Mouse (Mus musculus): ENCODE results near the gene Lmln. TPM values are rescaled to one million over a fixed set of nuclear protein-coding genes. Genes with fewer than 3 reads are reported as not detected.
"Not testable (repeated sequence)": the region's sequence is repeated elsewhere in the genome, so short reads cannot be mapped to it uniquely, and the experiment has no call there.

Gene Lmln
- polyA plus RNA-seq, 1 experiment from 2014 or later, result 1.8 TPM

GRCm38 (mm10) chr16:33080063-33080462, 17.7 kb downstream of the Lmln start:
- WGBS, result 89% methylated on average over 7 of the region's 7 CpGs
- no peak overlapping the region for H3K27ac ChIP-seq

GRCm38 (mm10) chr16:33082951-33083350, 20.6 kb downstream of the Lmln start:
- Histone ChIP-seq H3K27me3 (no peaks in the 10 kb centered on the region), H3K4me3 (no peak overlapping the region), H3K9ac (no peak overlapping the region), H3K4me1 (no peaks in the 10 kb centered on the region), H3K4me2 (replicated peaks) (no peak overlapping the region), H3K27ac (no peak overlapping the region), H3K9me3 (no peaks in the 10 kb centered on the region), H3K36me3 (peaks cover 4% of the 10 kb centered on the region; the same call in 1 of the 2 replicates)
- 91% methylated on average over 6 of the region's 6 CpGs for WGBS
- ATAC-seq (ENCODE audit: insufficient number of reproducible peaks, insufficient read depth, low FRiP score, low TSS enrichment), result no peak

More at GRCm38 (mm10) chr16:33080063-33080462, 17.7 kb downstream of the Lmln start:
- H3K4me1 ChIP-seq, result no peaks in the 10 kb centered on the region
- H3K36me3 ChIP-seq, result peaks cover 4% of the 10 kb centered on the region; the same call in 1 of the 2 replicates
- H3K9ac ChIP-seq, result no peak overlapping the region
- H3K9me3 ChIP-seq, result no peaks in the 10 kb centered on the region
- ATAC-seq (ENCODE audit: insufficient number of reproducible peaks, insufficient read depth, low FRiP score, low TSS enrichment), result no peak
- H3K4me2 ChIP-seq (replicated peaks), result no peak overlapping the region
- H3K4me3 ChIP-seq, result no peak overlapping the region
- no peaks in the 10 kb centered on the region for H3K27me3 ChIP-seq

DNA sequence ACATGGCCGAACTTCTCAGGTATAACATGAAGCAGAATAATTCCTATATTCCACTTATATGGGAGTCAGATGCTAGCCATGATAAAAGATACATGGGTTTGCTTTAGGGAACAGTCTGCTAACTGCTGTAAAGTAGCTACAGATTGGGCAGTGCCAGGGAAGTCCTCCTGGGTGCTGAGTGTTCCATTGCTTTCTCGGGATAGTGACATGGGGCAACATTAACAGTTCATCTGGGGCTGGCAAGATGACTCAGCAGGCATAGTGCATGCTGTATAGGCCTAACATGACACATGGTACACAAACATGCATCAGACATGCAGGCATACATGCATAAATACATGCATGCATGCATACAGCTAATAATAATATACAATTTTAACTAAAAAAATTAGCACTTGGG, 21.7 kb downstream of the Lmln start:
- Histone ChIP-seq H3K4me2 (replicated peaks) (no peak overlapping the region), H3K27me3 (no peaks in the 10 kb centered on the region), H3K4me1 (no peaks in the 10 kb centered on the region), H3K9ac (no peak overlapping the region), H3K9me3 (no peaks in the 10 kb centered on the region), H3K36me3 (peaks cover 4% of the 10 kb centered on the region; the same call in 1 of the 2 replicates), H3K27ac (no peak overlapping the region), H3K4me3 (no peak overlapping the region)
- WGBS, result 83% methylated on average over 2 of the region's 2 CpGs
- no peak for ATAC-seq (ENCODE audit: insufficient number of reproducible peaks, insufficient read depth, low FRiP score, low TSS enrichment)

DNA sequence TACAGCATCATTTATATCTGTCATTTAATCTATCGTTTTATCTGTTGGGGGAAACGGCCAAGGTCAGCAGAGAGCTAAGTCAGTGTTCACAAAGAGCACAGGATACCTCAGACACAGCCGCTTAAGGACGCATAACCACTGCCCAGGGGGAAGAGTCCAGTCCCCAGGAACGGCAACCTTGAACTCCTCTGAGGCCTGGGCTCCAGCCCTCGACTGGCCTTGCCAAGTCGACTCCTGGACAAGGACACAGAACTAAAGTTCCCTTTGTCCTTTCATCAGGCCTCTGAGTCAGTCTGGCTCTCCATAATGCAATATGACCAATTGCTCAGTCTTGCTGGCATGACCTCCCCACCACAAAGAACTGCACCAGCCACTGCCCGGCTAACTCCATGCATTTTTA, 23.3 kb downstream of the Lmln start:
- no peak overlapping the region for H3K27ac ChIP-seq
- H3K36me3 ChIP-seq, result peaks cover 8% of the 10 kb centered on the region; the same call in 1 of the 2 replicates
- no peaks in the 10 kb centered on the region for H3K27me3 ChIP-seq
- H3K9me3 ChIP-seq, result no peaks in the 10 kb centered on the region
- H3K4me2 ChIP-seq (replicated peaks), result no peak overlapping the region
- no peaks in the 10 kb centered on the region for H3K4me1 ChIP-seq
- 78% methylated on average over 8 of the region's 8 CpGs for WGBS
- ATAC-seq (ENCODE audit: insufficient number of reproducible peaks, insufficient read depth, low FRiP score, low TSS enrichment), result no peak
- no peak overlapping the region for H3K9ac ChIP-seq
- H3K4me3 ChIP-seq, result no peak overlapping the region

GRCm38 (mm10) chr16:33113726-33114125, 51.4 kb downstream of the Lmln start:
- Histone ChIP-seq H3K9ac (no peak overlapping the region), H3K9me3 (no peaks in the 10 kb centered on the region), H3K4me2 (replicated peaks) (no peak overlapping the region), H3K4me1 (no peaks in the 10 kb centered on the region; the same call in 1 of the 2 replicates), H3K27me3 (no peaks in the 10 kb centered on the region), H3K27ac (no peak overlapping the region), H3K36me3 (peaks cover 17% of the 10 kb centered on the region), H3K4me3 (no peak overlapping the region)
- 47% methylated on average over 4 of the region's 4 CpGs for WGBS
- no peak for ATAC-seq (ENCODE audit: insufficient number of reproducible peaks, insufficient read depth, low FRiP score, low TSS enrichment)

- H3K27ac ChIP-seq, result 0 out of 2 replicates have a peak overlapping the region, but pooled peaks have one; percentile 17
- H3K36me3 ChIP-seq, result no peaks in the 10 kb centered on the region
- H3K9me3 ChIP-seq, result no peaks in the 10 kb centered on the region
- no peak overlapping the region for H3K4me3 ChIP-seq
- no peak overlapping the region for H3K9ac ChIP-seq
- H3K4me1 ChIP-seq, result peaks cover 15% of the 10 kb centered on the region
- H3K27me3 ChIP-seq, result no peaks in the 10 kb centered on the region
- no peak for ATAC-seq (ENCODE audit: insufficient number of reproducible peaks, insufficient read depth, low FRiP score, low TSS enrichment)
- H3K4me2 ChIP-seq (replicated peaks), result no peak overlapping the region
- 81% methylated on average over 8 of the region's 8 CpGs for WGBS
Measured at GRCm38 (mm10) chr16:33123373-33123772, 61.1 kb downstream of the Lmln start.

- 0 out of 2 replicates have a peak, but pooled peaks have one; percentile 30 for ATAC-seq (ENCODE audit: insufficient number of reproducible peaks, insufficient read depth, low FRiP score, low TSS enrichment)
- WGBS, result 54% methylated on average over 24 of the region's 24 CpGs
- H3K9me3 ChIP-seq, result no peaks in the 10 kb centered on the region
- H3K4me1 ChIP-seq, result peaks cover 15% of the 10 kb centered on the region
- no peaks in the 10 kb centered on the region for H3K36me3 ChIP-seq
- H3K9ac ChIP-seq, result no peak overlapping the region
- H3K27me3 ChIP-seq, result no peaks in the 10 kb centered on the region
- no peak overlapping the region for H3K4me3 ChIP-seq
- no peak overlapping the region for H3K4me2 ChIP-seq (replicated peaks)
- H3K27ac ChIP-seq, result peak overlapping the region; percentile 23; the same call in 1 of the 2 replicates
Measured at GRCm38 (mm10) chr16:33123938-33124820, 61.9 kb downstream of the Lmln start.

- H3K4me2 ChIP-seq (replicated peaks), result no peak overlapping the region
- ATAC-seq (ENCODE audit: insufficient number of reproducible peaks, insufficient read depth, low FRiP score, low TSS enrichment), result no peak
- no peaks in the 10 kb centered on the region for H3K27me3 ChIP-seq
- no peak overlapping the region for H3K9ac ChIP-seq
- WGBS, result 69% methylated on average over 6 of the region's 6 CpGs
- no peak overlapping the region for H3K4me3 ChIP-seq
- H3K27ac ChIP-seq, result no peak overlapping the region
- no peaks in the 10 kb centered on the region for H3K9me3 ChIP-seq
- H3K4me1 ChIP-seq, result peaks cover 15% of the 10 kb centered on the region
- H3K36me3 ChIP-seq, result no peaks in the 10 kb centered on the region
Measured at GRCm38 (mm10) chr16:33127052-33127451, 64.7 kb downstream of the Lmln start.

DNA sequence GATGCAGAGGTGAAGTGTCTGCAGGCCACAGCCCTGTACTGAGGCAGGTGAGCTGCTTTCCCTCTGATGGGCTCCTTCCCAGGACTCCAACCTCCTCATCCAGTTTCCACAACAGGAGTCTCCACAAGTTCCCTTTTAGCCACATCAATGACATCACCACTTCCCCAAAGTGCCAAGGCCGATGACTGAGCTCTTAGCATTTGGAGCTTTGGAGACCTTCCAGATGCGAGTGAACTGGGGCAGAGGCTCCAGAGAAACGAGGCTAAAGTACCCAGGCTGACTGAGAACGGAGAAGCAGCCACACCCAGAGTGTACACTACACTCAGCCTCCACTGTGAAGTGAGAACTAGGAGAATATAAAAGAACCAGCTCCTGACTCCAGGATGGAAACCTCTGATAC, 68.4 kb downstream of the Lmln start:
- no peak for ATAC-seq (ENCODE audit: insufficient number of reproducible peaks, insufficient read depth, low FRiP score, low TSS enrichment)
- Histone ChIP-seq H3K9me3 (no peaks in the 10 kb centered on the region), H3K9ac (no peak overlapping the region), H3K4me1 (no peaks in the 10 kb centered on the region), H3K4me2 (replicated peaks) (no peak overlapping the region), H3K36me3 (no peaks in the 10 kb centered on the region), H3K4me3 (no peak overlapping the region), H3K27me3 (no peaks in the 10 kb centered on the region), H3K27ac (no peak overlapping the region)
- WGBS, result 61% methylated on average over 4 of the region's 4 CpGs

DNA sequence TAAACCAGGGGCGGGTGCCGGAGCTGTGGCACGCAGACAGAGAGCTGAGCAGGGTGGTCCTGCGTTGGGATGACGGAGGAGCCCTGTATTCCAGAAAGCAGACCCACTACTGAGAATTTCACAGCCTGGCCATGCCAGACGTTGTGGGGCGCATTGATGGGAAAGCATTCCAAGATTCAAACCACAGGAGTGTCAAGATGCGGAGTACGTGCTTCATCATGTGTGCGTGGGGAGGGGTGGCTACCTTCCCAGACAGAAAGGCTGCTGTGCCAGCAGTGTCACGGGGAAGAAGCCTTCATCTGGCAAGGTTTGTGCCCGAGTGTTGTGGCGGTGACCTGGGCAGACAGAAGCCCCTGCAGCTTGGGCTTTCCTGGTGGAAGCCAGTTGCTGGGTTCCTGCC, 70.9 kb downstream of the Lmln start:
- 79% methylated on average over 13 of the region's 13 CpGs for WGBS
- Histone ChIP-seq H3K36me3 (no peaks in the 10 kb centered on the region), H3K4me3 (no peak overlapping the region), H3K27ac (no peak overlapping the region), H3K9me3 (no peaks in the 10 kb centered on the region), H3K4me2 (replicated peaks) (no peak overlapping the region), H3K9ac (no peak overlapping the region), H3K4me1 (no peaks in the 10 kb centered on the region), H3K27me3 (no peaks in the 10 kb centered on the region)
- ATAC-seq (ENCODE audit: insufficient number of reproducible peaks, insufficient read depth, low FRiP score, low TSS enrichment), result no peak

DNA sequence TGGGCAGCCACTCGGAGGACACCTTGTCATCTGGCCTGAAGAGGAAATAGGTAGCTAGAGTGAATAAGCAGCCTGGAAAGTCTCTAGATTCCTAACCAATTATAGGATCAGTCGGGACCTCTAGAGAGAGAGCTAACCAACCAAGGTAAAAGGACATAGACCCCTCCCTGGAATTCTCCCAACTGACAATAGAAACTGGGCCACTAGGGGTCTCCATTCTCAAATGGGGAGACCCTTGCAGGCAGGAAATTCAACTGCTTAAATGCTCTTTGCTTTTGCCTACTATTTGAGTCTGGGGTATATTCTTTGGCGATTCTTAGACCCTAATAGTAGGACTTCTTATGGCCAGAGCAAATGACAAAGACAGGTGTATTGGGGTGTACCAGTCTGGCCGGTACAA, 72.8 kb downstream of the Lmln start:
- Histone ChIP-seq H3K4me1 (no peaks in the 10 kb centered on the region), H3K9ac (no peak overlapping the region), H3K4me3 (no peak overlapping the region), H3K27ac (no peak overlapping the region), H3K27me3 (no peaks in the 10 kb centered on the region), H3K9me3 (no peaks in the 10 kb centered on the region), H3K36me3 (no peaks in the 10 kb centered on the region), H3K4me2 (replicated peaks) (no peak overlapping the region)
- ATAC-seq (ENCODE audit: insufficient number of reproducible peaks, insufficient read depth, low FRiP score, low TSS enrichment), result no peak
- 69% methylated on average over 4 of the region's 4 CpGs for WGBS

DNA sequence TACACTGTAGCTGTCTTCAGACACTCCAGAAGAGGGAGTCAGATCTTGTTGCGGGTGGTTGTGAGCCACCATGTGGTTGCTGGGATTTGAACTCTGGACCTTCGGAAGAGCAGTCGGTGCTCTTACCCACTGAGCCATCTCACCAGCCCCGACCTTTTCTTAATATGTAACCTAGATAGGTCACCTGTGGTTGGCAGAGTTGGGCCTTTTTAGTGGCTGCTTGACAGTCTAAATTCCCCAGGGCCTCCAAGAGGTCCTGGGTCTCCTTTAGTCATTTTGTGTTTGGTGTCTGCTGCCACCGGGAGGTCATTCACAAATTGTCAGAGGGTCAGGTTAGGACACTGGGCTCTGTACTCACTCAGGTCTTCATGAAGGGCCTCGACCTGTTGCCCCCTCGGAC, 76.7 kb downstream of the Lmln start:
- not testable (repeated sequence) for H3K27ac ChIP-seq; H3K27me3 ChIP-seq; H3K9me3 ChIP-seq; H3K36me3 ChIP-seq; H3K4me3 ChIP-seq; H3K4me2 ChIP-seq (replicated peaks); ATAC-seq (ENCODE audit: insufficient number of reproducible peaks, insufficient read depth, low FRiP score, low TSS enrichment); H3K9ac ChIP-seq; H3K4me1 ChIP-seq
- 82% methylated on average over 7 of the region's 7 CpGs for WGBS
